Mouse (Mus musculus): ENCODE measurements around the gene Hyou1. TPM values are rescaled to one million over a fixed set of nuclear protein-coding genes. Genes with fewer than 3 reads are reported as not detected.

Gene Hyou1
- 11.9 and 23.6 TPM in 2 replicates for polyA plus RNA-seq (2015; fragmentation: Nextera tagmentation; extraction: Ambion mirVana)

GRCm38 (mm10) chr9:44379054-44379834 is at the start of gene Hyou1:
TSS of gene Hyou1 (plus strand) at chr9:44379490.

GRCm38 (mm10) chr9:44334396-44335330 is 44.6 kb upstream of the Hyou1 start, which contains the start of gene H2afx:
TSS of gene H2afx (plus strand) at chr9:44334694.

GRCm38 (mm10) chr9:44343781-44344421 is 35.4 kb upstream of the Hyou1 start, which contains the start of gene Hmbs:
TSS of gene Hmbs (minus strand) at chr9:44344228.

GRCm38 (mm10) chr9:44361190-44361917 is 17.9 kb upstream of the Hyou1 start, which contains the start of gene Vps11:
TSS of gene Vps11 (minus strand) at chr9:44361670.

GRCm38 (mm10) chr9:44396684-44397411 is 17.6 kb downstream of the Hyou1 start, which contains the start of gene Slc37a4:
TSS of gene Slc37a4 (plus strand) at chr9:44396852.

GRCm38 (mm10) chr9:44406906-44407751 is 27.8 kb downstream of the Hyou1 start, which contains the start of the genes Rps25 and Trappc4:
TSS of gene Rps25 (plus strand) at chr9:44407139.
TSS of gene Trappc4 (minus strand) at chr9:44407600.

GRCm38 (mm10) chr9:44418519-44419385 is 39.5 kb downstream of the Hyou1 start, which contains the start of gene Ccdc84:
TSS of gene Ccdc84 (minus strand) at chr9:44418569.

GRCm38 (mm10) chr9:44440961-44441360 is 61.7 kb downstream of the Hyou1 start, which contains the start of gene Foxr1:
TSS of gene Foxr1 (minus strand) at chr9:44441136.

Small RNAs within 50 kb of the gene (microRNA-seq; reads per million reads assigned to microRNA genes)
- gene Gm44335 (ENCODE audit: borderline replicate concordance, insufficient number of aligned reads) (not detected), gene Mir7085 (ENCODE audit: borderline replicate concordance, insufficient number of aligned reads) (not detected)

Other genes starting within 250 kb of the Hyou1 start
- gene Mcam, start 245.0 kb upstream of the Hyou1 start, polyA plus RNA-seq (2015; fragmentation: Nextera tagmentation; extraction: Ambion mirVana) = 27.4 and 36.3 TPM in 2 replicates
- gene Cbl, start 145.4 kb upstream of the Hyou1 start, polyA plus RNA-seq (2015; fragmentation: Nextera tagmentation; extraction: Ambion mirVana) = 5.7 and 7.4 TPM in 2 replicates
- 2.3 and 4.2 TPM in 2 replicates for gene Ccdc153, start 138.8 kb upstream of the Hyou1 start, polyA plus RNA-seq (2015; fragmentation: Nextera tagmentation; extraction: Ambion mirVana)
- gene Pdzd3, start 128.0 kb upstream of the Hyou1 start, polyA plus RNA-seq (2015; fragmentation: Nextera tagmentation; extraction: Ambion mirVana) = 0.32 and 0.58 TPM in 2 replicates
- 14.2 and 22.7 TPM in 2 replicates for gene Nlrx1, start 110.9 kb upstream of the Hyou1 start, polyA plus RNA-seq (2015; fragmentation: Nextera tagmentation; extraction: Ambion mirVana)
- 8.9 and 12.6 TPM in 2 replicates for gene Abcg4, start 90.9 kb upstream of the Hyou1 start, polyA plus RNA-seq (2015; fragmentation: Nextera tagmentation; extraction: Ambion mirVana)
- 9.4 and 11.5 TPM in 2 replicates for gene Hinfp, start 73.8 kb upstream of the Hyou1 start, polyA plus RNA-seq (2015; fragmentation: Nextera tagmentation; extraction: Ambion mirVana)
- 10.9 and 11.3 TPM in 2 replicates for gene C2cd2l, start 59.2 kb upstream of the Hyou1 start, polyA plus RNA-seq (2015; fragmentation: Nextera tagmentation; extraction: Ambion mirVana)
- 27.4 and 35.8 TPM in 2 replicates for gene Dpagt1, start 53.5 kb upstream of the Hyou1 start, polyA plus RNA-seq (2015; fragmentation: Nextera tagmentation; extraction: Ambion mirVana)
- gene H2afx, start 44.8 kb upstream of the Hyou1 start, polyA plus RNA-seq (2015; fragmentation: Nextera tagmentation; extraction: Ambion mirVana) = 99.2 and 108 TPM in 2 replicates
- 110 and 170 TPM in 2 replicates for gene Hmbs, start 35.3 kb upstream of the Hyou1 start, polyA plus RNA-seq (2015; fragmentation: Nextera tagmentation; extraction: Ambion mirVana)
- gene Vps11, start 17.8 kb upstream of the Hyou1 start, polyA plus RNA-seq (2015; fragmentation: Nextera tagmentation; extraction: Ambion mirVana) = 27.1 and 43.2 TPM in 2 replicates
- gene Slc37a4, start 17.4 kb downstream of the Hyou1 start, polyA plus RNA-seq (2015; fragmentation: Nextera tagmentation; extraction: Ambion mirVana) = 21.6 and 31.8 TPM in 2 replicates
- gene Rps25, start 27.6 kb downstream of the Hyou1 start, polyA plus RNA-seq (2015; fragmentation: Nextera tagmentation; extraction: Ambion mirVana) = 2,801 and 4,350 TPM in 2 replicates
- 160 and 163 TPM in 2 replicates for gene Trappc4, start 28.1 kb downstream of the Hyou1 start, polyA plus RNA-seq (2015; fragmentation: Nextera tagmentation; extraction: Ambion mirVana)
- 17.8 and 22.2 TPM in 2 replicates for gene Ccdc84, start 39.1 kb downstream of the Hyou1 start, polyA plus RNA-seq (2015; fragmentation: Nextera tagmentation; extraction: Ambion mirVana)
- not detected in 2 replicates for gene Foxr1, start 61.6 kb downstream of the Hyou1 start, polyA plus RNA-seq (2015; fragmentation: Nextera tagmentation; extraction: Ambion mirVana)
- gene Upk2, start 75.5 kb downstream of the Hyou1 start, polyA plus RNA-seq (2015; fragmentation: Nextera tagmentation; extraction: Ambion mirVana) = 0.11 TPM in 1 of 2 replicates, not detected in the other
- gene Bcl9l, start 103.3 kb downstream of the Hyou1 start, polyA plus RNA-seq (2015; fragmentation: Nextera tagmentation; extraction: Ambion mirVana) = 8.2 and 8.6 TPM in 2 replicates
- 0.08 and 0.16 TPM in 2 replicates for gene Cxcr5, start 182.4 kb downstream of the Hyou1 start, polyA plus RNA-seq (2015; fragmentation: Nextera tagmentation; extraction: Ambion mirVana)
- gene Ddx6, start 225.4 kb downstream of the Hyou1 start, polyA plus RNA-seq (2015; fragmentation: Nextera tagmentation; extraction: Ambion mirVana) = 8.5 and 12.8 TPM in 2 replicates

Data from adrenal gland, postnatal 0 days (tissue).